Mouse (Mus musculus): ENCODE results near the gene Mapk8ip1. TPM values are rescaled to one million over a fixed set of nuclear protein-coding genes. Genes with fewer than 3 reads are reported as not detected.

The Mapk8ip1 gene
- total and polyA plus RNA-seq, 2 experiments = 0.65 to 1.6 TPM

DNA sequence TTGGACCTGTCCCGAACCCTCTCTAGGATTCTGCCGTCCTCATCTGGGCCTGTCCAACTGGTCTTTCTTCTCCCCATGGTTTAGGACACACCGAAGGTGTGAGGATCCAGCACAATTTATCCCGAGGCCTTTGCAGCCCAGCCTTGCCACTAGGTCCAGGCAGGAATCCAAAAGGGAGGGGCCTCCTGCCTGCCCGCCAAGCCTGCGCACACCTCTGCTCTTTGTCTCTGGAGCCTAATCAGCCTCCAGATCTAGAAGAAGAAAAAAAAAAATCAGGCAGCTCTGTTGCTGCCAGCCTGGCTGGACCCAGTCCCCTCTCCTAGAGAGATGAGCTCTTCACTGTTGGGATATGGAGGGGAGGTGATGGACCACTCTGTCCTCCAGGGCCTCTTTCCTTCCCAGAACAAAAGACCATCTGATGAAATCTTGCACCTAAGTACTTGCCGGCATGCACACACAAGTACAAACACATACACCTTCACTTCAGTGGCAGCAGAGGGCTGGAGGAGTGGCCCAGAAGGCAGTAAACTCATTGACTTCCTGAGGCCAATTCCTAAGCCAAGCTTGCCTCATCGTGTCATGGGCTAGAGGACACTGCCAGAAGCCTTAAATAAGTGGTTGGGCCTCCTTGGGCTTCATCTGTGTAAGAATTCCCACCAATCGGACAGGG, 28.2 kb downstream of the Mapk8ip1 start:
- no peaks in the 10 kb centered on the region for H3K27me3 ChIP-seq (ENCODE audit: control insufficient read depth, insufficient read depth, low read length)
- 30% methylated on average over 9 of the region's 9 CpGs for WGBS
- TF ChIP-seq CTCF (IDR thresholded peaks at IDR 0.05; ENCODE audit: low read depth, low read length) (no peak), POLR2A (IDR thresholded peaks at IDR 0.05; ENCODE audit: extremely low read depth, insufficient read depth, low read length) (no peak)
- H3K36me3 ChIP-seq (ENCODE audit: control insufficient read depth, insufficient read depth, low read length) = peaks cover 3% of the 10 kb centered on the region; the same call in 1 of the 2 replicates
- H3K27ac ChIP-seq (replicated peaks; ENCODE audit: insufficient read depth, low read depth, low read length) = no peak overlapping the region
- H3K9ac ChIP-seq (ENCODE audit: low read depth, low read length) = no peak overlapping the region
- H3K4me3 ChIP-seq (ENCODE audit: insufficient read depth, low read depth, low read length) = no peak overlapping the region
- H3K4me1 ChIP-seq (ENCODE audit: control insufficient read depth, insufficient read depth, low read length) = peaks cover 8% of the 10 kb centered on the region; the same call in 1 of the 2 replicates
- peaks cover 6% of the 10 kb centered on the region; the same call in 1 of the 2 replicates for H3K79me2 ChIP-seq (ENCODE audit: control insufficient read depth, insufficient read depth, low read length)
- peak; percentile 62 for DNase-seq (ENCODE audit: extremely low read depth, low read depth, low spot score)

DNA sequence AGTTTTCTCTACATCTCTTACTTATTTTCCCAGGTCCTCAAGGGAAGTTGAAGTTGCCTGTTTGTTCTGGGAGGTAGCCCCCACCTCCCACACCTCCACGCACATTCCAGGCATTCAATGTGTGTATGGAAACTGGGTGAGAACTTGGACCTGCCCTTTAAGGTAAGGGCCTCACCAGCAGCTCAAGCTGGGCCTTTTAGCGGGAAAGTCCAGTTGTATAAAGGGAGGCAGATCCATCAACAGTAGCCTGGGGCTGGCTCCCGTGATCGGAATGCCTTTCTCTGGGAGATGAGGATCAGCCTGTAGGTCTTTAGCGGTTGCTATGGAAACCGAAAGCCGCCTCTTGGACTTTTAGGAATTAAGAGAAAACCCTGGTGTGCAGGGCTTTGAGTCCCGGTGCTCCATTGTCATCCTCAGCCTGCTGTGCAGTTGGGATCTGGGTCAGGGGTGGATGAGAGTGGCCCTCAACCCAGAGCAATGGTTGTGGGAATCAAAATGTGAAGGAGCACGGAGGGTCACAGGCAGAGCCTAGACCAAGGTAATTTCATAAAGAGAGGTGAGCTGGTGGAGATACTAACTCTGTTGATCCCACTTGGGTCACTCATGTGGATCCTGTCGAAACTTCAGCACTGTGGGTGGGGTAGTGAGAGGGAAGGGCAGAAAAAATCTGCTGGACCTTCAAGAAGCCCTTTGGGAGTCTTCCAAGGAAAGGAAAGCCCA, 28.9 kb downstream of the Mapk8ip1 start:
- WGBS = 79% methylated on average over 10 of the region's 10 CpGs
- H3K27me3 ChIP-seq (ENCODE audit: control insufficient read depth, insufficient read depth, low read length) = no peaks in the 10 kb centered on the region
- H3K4me3 ChIP-seq (ENCODE audit: insufficient read depth, low read depth, low read length) = no peak overlapping the region
- H3K36me3 ChIP-seq (ENCODE audit: control insufficient read depth, insufficient read depth, low read length) = no peaks in the 10 kb centered on the region
- TF ChIP-seq CTCF (IDR thresholded peaks at IDR 0.05; ENCODE audit: low read depth, low read length) = no peak
- TF ChIP-seq POLR2A (IDR thresholded peaks at IDR 0.05; ENCODE audit: extremely low read depth, insufficient read depth, low read length) = no peak
- H3K4me1 ChIP-seq (ENCODE audit: control insufficient read depth, insufficient read depth, low read length) = peaks cover 8% of the 10 kb centered on the region; the same call in 1 of the 2 replicates
- H3K9ac ChIP-seq (ENCODE audit: low read depth, low read length) = no peak overlapping the region
- no peak overlapping the region for H3K27ac ChIP-seq (replicated peaks; ENCODE audit: insufficient read depth, low read depth, low read length)
- H3K79me2 ChIP-seq (ENCODE audit: control insufficient read depth, insufficient read depth, low read length) = peaks cover 6% of the 10 kb centered on the region; the same call in 1 of the 2 replicates
- DNase-seq (ENCODE audit: extremely low read depth, low read depth, low spot score) = no peak

DNA sequence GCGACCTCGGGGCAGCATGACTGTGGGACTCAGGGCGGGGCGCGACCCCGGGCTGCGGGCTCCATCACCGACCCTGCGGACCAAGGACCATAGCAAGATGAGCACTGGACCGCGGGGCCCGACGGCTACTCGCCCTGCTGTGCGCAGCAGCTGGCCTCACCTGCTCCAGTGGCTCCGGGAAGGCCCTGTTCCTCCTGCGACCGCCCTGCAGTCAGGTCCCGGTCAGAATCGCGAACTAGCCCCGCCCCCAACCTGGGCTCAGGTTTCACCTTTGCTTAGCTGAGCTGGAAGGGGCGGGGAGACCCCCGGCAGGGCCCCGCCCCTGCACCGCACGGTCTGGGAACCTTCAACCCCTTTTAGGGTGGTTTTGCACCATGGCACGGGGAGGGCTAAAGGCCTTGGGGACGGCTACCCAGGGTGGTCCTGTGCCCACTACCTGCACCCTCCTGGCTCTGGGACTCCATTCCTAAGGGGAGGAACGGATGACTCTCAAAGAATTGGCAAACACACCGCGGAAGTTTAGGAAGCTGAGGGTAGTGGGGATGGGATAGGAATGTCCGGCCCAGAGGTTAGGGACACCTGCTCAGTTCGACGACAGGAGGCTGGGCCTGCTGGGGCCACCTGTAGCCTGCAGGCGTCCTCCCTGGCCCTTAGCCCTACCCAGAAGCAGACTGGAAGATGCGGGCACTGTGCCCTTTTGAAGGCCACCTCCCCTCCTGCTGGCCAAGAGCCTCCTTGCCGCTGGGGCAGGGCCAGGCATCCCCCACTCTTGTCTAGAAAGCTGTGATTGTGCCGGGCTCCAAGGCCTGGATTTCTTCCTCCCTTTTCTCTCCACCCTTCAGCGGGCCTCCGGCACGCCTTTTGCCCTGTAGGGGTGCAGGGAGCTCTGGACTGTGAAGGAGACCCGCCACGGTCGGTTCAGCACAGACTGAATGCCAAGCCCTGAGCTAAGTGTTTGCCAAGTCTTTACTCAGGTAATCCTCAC, 29.9 kb downstream of the Mapk8ip1 start:
- H3K27ac ChIP-seq (replicated peaks; ENCODE audit: insufficient read depth, low read depth, low read length) = no peak overlapping the region
- H3K27me3 ChIP-seq (ENCODE audit: control insufficient read depth, insufficient read depth, low read length) = no peaks in the 10 kb centered on the region
- peaks cover 4% of the 10 kb centered on the region; the same call in 1 of the 2 replicates for H3K79me2 ChIP-seq (ENCODE audit: control insufficient read depth, insufficient read depth, low read length)
- peak overlapping the region; percentile 68 for H3K9ac ChIP-seq (ENCODE audit: low read depth, low read length)
- no peak for DNase-seq (ENCODE audit: extremely low read depth, low read depth, low spot score)
- 14% methylated on average over 45 of the region's 45 CpGs for WGBS
- H3K4me3 ChIP-seq (ENCODE audit: insufficient read depth, low read depth, low read length) = peak overlapping the region; percentile 55
- H3K36me3 ChIP-seq (ENCODE audit: control insufficient read depth, insufficient read depth, low read length) = no peaks in the 10 kb centered on the region
- TF ChIP-seq POLR2A (IDR thresholded peaks at IDR 0.05; ENCODE audit: extremely low read depth, insufficient read depth, low read length) = no peak
- TF ChIP-seq CTCF (IDR thresholded peaks at IDR 0.05; ENCODE audit: low read depth, low read length) = no peak
- H3K4me1 ChIP-seq (ENCODE audit: control insufficient read depth, insufficient read depth, low read length) = peaks cover 4% of the 10 kb centered on the region; the same call in 1 of the 2 replicates

- H3K9ac ChIP-seq (ENCODE audit: low read depth, low read length) = peak overlapping the region; percentile 68
- 24% methylated on average over 19 of the region's 19 CpGs for WGBS
- H3K4me3 ChIP-seq (ENCODE audit: insufficient read depth, low read depth, low read length) = peak overlapping the region; percentile 55; the same call in 1 of the 2 replicates
- DNase-seq (ENCODE audit: extremely low read depth, low read depth, low spot score) = no peak
- no peak for TF ChIP-seq CTCF (IDR thresholded peaks at IDR 0.05; ENCODE audit: low read depth, low read length)
- TF ChIP-seq POLR2A (IDR thresholded peaks at IDR 0.05; ENCODE audit: extremely low read depth, insufficient read depth, low read length) = no peak
- no peaks in the 10 kb centered on the region for H3K79me2 ChIP-seq (ENCODE audit: control insufficient read depth, insufficient read depth, low read length)
- no peak overlapping the region for H3K27ac ChIP-seq (replicated peaks; ENCODE audit: insufficient read depth, low read depth, low read length)
- no peaks in the 10 kb centered on the region for H3K27me3 ChIP-seq (ENCODE audit: control insufficient read depth, insufficient read depth, low read length)
- no peaks in the 10 kb centered on the region for H3K36me3 ChIP-seq (ENCODE audit: control insufficient read depth, insufficient read depth, low read length)
- peaks cover 4% of the 10 kb centered on the region; the same call in 1 of the 2 replicates for H3K4me1 ChIP-seq (ENCODE audit: control insufficient read depth, insufficient read depth, low read length)
Observed at GRCm38 (mm10) chr2:92370375-92370774, 30.7 kb downstream of the Mapk8ip1 start.

DNA sequence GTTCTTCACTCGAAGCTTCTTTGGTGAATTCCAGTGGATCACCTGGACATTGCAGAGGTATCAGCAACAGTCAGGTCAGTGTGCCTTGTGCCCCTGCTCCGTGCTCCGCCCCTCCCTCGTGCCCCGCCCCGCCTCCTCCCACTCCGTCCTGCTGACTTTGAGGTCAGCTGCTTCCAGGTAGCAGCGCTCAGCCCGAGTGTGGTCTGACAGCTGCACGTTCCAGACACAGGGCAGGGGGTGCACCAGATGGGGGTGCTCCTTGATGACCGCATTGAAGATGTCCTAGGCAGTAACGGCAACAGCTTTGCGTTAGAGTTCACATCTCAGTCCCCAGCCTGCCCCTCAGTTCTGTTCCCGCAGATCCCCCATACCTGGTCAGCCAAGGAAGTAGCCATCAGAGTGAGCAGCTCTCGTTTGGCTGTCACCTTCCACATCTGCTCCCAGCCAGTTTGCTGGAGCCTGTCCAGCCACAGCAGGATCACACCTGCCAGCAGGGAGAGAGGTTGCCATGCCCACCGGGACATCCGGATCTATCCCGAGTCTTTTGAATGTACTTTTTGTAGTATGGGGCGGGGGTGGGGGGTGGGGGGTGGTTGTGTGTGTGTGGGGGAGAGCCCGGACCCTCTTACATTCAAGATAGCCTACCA, 33.6 kb downstream of the Mapk8ip1 start:
- TF ChIP-seq CTCF (IDR thresholded peaks at IDR 0.05; ENCODE audit: low read depth, low read length) (no peak), POLR2A (IDR thresholded peaks at IDR 0.05; ENCODE audit: extremely low read depth, insufficient read depth, low read length) (no peak)
- WGBS = 34% methylated on average over 20 of the region's 20 CpGs
- H3K79me2 ChIP-seq (ENCODE audit: control insufficient read depth, insufficient read depth, low read length) = no peaks in the 10 kb centered on the region
- H3K36me3 ChIP-seq (ENCODE audit: control insufficient read depth, insufficient read depth, low read length) = no peaks in the 10 kb centered on the region
- H3K27ac ChIP-seq (replicated peaks; ENCODE audit: insufficient read depth, low read depth, low read length) = no peak overlapping the region
- H3K27me3 ChIP-seq (ENCODE audit: control insufficient read depth, insufficient read depth, low read length) = no peaks in the 10 kb centered on the region
- no peak overlapping the region for H3K4me3 ChIP-seq (ENCODE audit: insufficient read depth, low read depth, low read length)
- H3K4me1 ChIP-seq (ENCODE audit: control insufficient read depth, insufficient read depth, low read length) = peaks cover 1% of the 10 kb centered on the region; the same call in 1 of the 2 replicates
- no peak overlapping the region for H3K9ac ChIP-seq (ENCODE audit: low read depth, low read length)
- DNase-seq (ENCODE audit: extremely low read depth, low read depth, low spot score) = no peak
